Mouse (Mus musculus) naive thymus-derived CD4-positive, alpha-beta T cell, adult 2 months (primary cell): ENCODE measurements around the gene Cask.

ENCODE experiments used
- DNase-seq: peaks from one replicate; pipeline ENCODE4 v3.0.0-alpha.2; 2011; ENCODE audit warnings: low read depth

Cask gene

DNA sequence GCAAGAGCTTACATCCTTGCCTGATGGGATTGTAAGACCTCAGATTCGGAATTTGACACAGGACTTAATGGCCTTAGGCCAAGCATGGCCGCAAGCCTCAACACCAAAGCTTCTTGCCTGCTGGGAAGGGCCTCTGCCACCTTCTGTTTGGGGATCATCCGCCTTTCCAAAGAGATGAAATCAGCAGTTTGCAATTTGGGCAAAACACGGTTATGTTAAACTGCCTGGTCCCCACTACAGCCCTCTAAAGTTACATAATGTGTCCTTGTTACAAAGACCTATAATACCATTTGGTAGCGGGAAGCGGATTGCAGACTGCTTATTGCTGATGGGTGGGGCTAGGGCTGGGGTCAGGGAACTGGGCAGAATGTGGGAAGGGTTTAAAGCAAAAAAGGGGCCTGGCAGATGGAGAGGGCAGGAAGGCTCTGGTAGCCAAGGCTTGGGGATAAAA, 384.0 kb downstream of the Cask start:
- no peak for DNase-seq
